Mouse (Mus musculus) neural tube, embryonic 12.5 days (tissue): ENCODE measurements at regions not wholly inside any gene's neighbourhood (a gene's known extent, or its start where the extent isn't known, plus 50 kb on each side); places are given as distances from the start of the nearest gene placed in this dataset.
A peak's percentile ranks its signal among the peaks of the same experiment; 100 is the strongest.

ENCODE experiments used
- ATAC-seq: fragments of 200-750 bp; cut with Nextera tagmentation; 2 replicates; pipeline ENCODE4 v1.8.0; 2017; ENCODE audit warnings: low read depth, mild to moderate bottlenecking, moderate TSS enrichment, moderate library complexity; ENCODE audit not compliant: low FRiP score
- H3K27ac ChIP-seq: fragments of 300-500 bp; sonication (generic); 2 replicates; pipeline ENCODE4 v1.5.1; 2016
- H3K27me3 ChIP-seq: fragments of 300-500 bp; sonication (generic); replicated peaks from 2 replicates; pipeline ENCODE4 v1.6.1; 2016; ENCODE audit warnings: mild to moderate bottlenecking
- H3K36me3 ChIP-seq: fragments of 300-500 bp; sonication (generic); 2 replicates; pipeline ENCODE4 v1.6.1; 2016; ENCODE audit warnings: mild to moderate bottlenecking
- H3K4me1 ChIP-seq: fragments of 300-500 bp; sonication (generic); 2 replicates; pipeline ENCODE4 v1.6.1; 2016
- H3K4me2 ChIP-seq: fragments of 300-500 bp; sonication (generic); replicated peaks from 2 replicates; pipeline ENCODE4 v1.6.1; 2016; ENCODE audit warnings: mild to moderate bottlenecking
- H3K4me3 ChIP-seq: fragments of 300-500 bp; sonication (generic); 2 replicates; pipeline ENCODE4 v1.5.1; 2016
- H3K9ac ChIP-seq: fragments of 300-500 bp; sonication (generic); 2 replicates; pipeline ENCODE4 v1.6.1; 2016; ENCODE audit warnings: mild to moderate bottlenecking
- H3K9me3 ChIP-seq: fragments of 300-500 bp; sonication (generic); 2 replicates; pipeline ENCODE4 v1.6.1; 2016; ENCODE audit warnings: mild to moderate bottlenecking
- WGBS: fragments of 180-500 bp; shearing (Covaris S2); methylation state at CpG from one replicate; pipeline ENCODE4 v1.1.7; 2016; 5-methylcytosine and 5-hydroxymethylcytosine counted together

- Histone ChIP-seq H3K4me3 (no peak overlapping the region), H3K27me3 (no peaks in the 10 kb centered on the region), H3K9me3 (no peaks in the 10 kb centered on the region), H3K4me1 (no peaks in the 10 kb centered on the region), H3K27ac (no peak overlapping the region), H3K4me2 (no peak overlapping the region), H3K36me3 (no peaks in the 10 kb centered on the region), H3K9ac (no peak overlapping the region)
- 85% methylated on average over 7 of the region's 7 CpGs for WGBS
- ATAC-seq = no peak
Observed at GRCm38 (mm10) chr6:67186537-67187274, 51.3 kb upstream of the Serbp1 start.

DNA sequence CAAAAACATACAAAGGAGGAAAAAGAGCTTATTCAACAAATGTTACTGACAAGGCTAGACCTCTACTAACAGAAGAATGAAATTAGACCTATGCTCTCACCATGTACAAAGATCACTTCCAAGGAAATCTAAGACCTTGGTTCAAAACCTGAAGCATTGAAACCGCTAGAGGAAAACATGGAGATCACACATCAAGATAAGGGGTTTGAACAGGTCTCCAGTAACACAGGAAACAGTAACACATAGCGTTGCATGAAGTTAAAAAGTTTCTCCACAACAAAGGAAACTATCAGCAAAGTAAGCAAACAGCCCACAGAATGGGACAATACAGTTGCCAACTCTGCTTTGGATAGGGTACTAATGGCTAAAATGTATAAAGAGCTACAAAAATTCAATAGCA is 53.3 kb upstream of the Serbp1 start:
- Histone ChIP-seq H3K27me3 (no peaks in the 10 kb centered on the region), H3K4me2 (no peak overlapping the region), H3K36me3 (no peaks in the 10 kb centered on the region), H3K27ac (no peak overlapping the region), H3K9me3 (no peaks in the 10 kb centered on the region), H3K4me1 (no peaks in the 10 kb centered on the region), H3K9ac (no peak overlapping the region), H3K4me3 (no peak overlapping the region)
- WGBS = 84% methylated on average over 2 of the region's 2 CpGs
- ATAC-seq = no peak

DNA sequence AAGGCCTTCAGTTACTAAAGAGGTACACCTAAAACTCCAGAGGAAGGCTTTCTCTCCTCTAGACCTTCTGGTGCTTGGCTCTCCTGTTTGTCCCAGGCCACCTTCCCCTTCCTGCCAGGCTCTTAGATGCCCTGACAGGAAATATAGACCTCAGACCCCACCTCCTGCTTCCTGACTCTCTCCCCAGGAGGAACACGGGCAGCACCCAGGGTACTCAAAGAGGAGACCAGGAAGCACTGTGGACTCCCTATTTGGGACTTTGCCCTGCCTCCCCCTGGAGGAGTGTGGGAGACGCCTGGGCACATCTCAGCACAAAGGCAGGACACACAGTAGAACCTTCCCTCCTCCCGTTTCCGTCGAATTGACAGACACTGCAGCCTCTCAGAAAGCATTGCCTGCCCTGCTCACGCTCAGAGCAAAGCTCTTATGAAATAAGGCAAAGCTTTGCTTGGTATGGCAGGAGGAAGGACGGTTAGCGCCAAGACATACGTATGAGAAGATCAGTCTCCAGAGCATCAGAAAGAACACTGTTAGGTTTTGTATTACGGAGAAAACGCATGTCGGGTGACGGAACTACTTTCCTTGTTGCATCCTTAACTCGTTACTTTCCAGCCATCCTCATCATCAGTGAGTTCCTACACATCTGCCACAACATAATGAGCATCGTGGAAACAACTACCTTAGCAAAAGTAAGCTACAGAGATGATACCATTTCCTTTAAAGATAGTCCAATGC is 54.3 kb upstream of the Serbp1 start:
- Histone ChIP-seq H3K4me1 (no peaks in the 10 kb centered on the region), H3K9me3 (no peaks in the 10 kb centered on the region), H3K4me3 (no peak overlapping the region), H3K27ac (no peak overlapping the region), H3K9ac (no peak overlapping the region), H3K36me3 (no peaks in the 10 kb centered on the region), H3K27me3 (no peaks in the 10 kb centered on the region; the same call in 1 of the 2 replicates), H3K4me2 (no peak overlapping the region)
- WGBS = 88% methylated on average over 15 of the region's 15 CpGs
- no peak for ATAC-seq

DNA sequence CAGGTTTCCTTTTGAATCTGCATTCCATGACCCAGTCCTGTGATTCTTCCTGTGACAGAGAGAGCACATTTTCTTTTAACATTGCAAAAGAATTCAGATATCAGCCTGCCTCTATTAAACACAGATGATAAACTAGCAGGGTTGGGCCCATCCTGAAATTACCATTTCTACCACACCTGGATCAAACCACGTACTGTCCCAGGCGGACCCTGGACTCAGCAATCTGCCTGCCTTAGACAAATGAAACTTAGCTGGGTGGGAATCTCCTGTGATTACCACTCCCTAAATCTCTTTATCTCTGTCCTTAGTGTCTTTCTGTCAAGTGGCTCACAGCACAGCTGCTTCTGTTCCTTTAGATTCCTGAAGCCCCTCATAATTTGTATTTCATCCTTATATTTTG is 55.5 kb upstream of the Serbp1 start:
- no peaks in the 10 kb centered on the region for H3K36me3 ChIP-seq
- no peaks in the 10 kb centered on the region for H3K9me3 ChIP-seq
- 92% methylated on average over 2 of the region's 2 CpGs for WGBS
- no peak for ATAC-seq
- no peak overlapping the region for H3K27ac ChIP-seq
- H3K4me3 ChIP-seq = no peak overlapping the region
- no peaks in the 10 kb centered on the region for H3K4me1 ChIP-seq
- H3K9ac ChIP-seq = no peak overlapping the region
- H3K27me3 ChIP-seq = no peaks in the 10 kb centered on the region; the same call in 1 of the 2 replicates
- H3K4me2 ChIP-seq = no peak overlapping the region

GRCm38 (mm10) chr6:67181459-67181858 is 56.5 kb upstream of the Serbp1 start:
- WGBS = 89% methylated on average over 4 of the region's 4 CpGs
- Histone ChIP-seq H3K27ac (no peak overlapping the region), H3K4me3 (no peak overlapping the region), H3K4me1 (no peaks in the 10 kb centered on the region), H3K27me3 (no peaks in the 10 kb centered on the region; the same call in 1 of the 2 replicates), H3K4me2 (no peak overlapping the region), H3K36me3 (no peaks in the 10 kb centered on the region), H3K9ac (no peak overlapping the region), H3K9me3 (no peaks in the 10 kb centered on the region)
- no peak for ATAC-seq

DNA sequence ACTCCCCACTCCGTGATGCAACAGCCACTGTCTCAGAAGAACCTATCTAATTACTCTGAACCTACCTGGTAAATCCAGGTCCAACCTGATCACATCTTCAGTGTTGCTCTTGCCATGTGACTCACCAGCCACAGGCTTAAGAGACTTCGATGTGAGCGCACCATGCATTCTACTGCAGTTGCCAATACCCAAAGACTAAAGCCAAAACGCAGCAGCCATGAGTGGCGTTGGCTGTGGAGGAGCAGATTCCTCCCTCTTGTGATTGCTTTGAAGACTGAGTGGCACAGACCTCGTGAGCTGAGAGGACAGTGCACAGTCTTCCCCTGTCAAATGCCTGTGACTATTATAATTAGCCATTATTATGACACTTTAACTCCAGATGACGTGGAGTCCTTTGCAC is 58.6 kb upstream of the Serbp1 start:
- H3K4me1 ChIP-seq = no peaks in the 10 kb centered on the region
- H3K36me3 ChIP-seq = no peaks in the 10 kb centered on the region
- H3K4me3 ChIP-seq = no peak overlapping the region
- no peak overlapping the region for H3K9ac ChIP-seq
- ATAC-seq = no peak
- WGBS = 85% methylated on average over 7 of the region's 7 CpGs
- H3K27ac ChIP-seq = no peak overlapping the region
- H3K9me3 ChIP-seq = no peaks in the 10 kb centered on the region
- no peak overlapping the region for H3K4me2 ChIP-seq
- no peaks in the 10 kb centered on the region; the same call in 1 of the 2 replicates for H3K27me3 ChIP-seq

DNA sequence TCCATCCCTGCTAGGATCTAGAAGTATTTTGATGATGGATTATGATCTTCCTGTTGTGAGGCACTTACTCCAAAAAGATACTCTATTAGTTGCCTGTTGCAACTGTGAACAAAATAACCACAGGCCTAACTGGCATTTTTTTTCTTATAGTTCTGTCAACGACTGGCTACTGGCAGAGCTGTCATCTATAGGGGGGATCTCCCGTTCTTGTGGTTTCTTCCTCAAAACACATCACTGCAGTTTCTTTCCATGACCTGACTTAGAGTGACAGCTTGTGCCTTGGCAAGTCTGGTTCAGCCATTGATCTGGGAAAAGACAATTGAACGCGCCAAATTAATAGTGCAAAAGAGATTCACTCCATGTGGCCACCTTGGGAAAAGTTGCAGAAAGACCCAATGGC is 59.4 kb upstream of the Serbp1 start:
- Histone ChIP-seq H3K4me2 (no peak overlapping the region), H3K9me3 (no peaks in the 10 kb centered on the region), H3K9ac (no peak overlapping the region), H3K4me3 (no peak overlapping the region), H3K27ac (no peak overlapping the region), H3K36me3 (no peaks in the 10 kb centered on the region), H3K27me3 (no peaks in the 10 kb centered on the region; the same call in 1 of the 2 replicates), H3K4me1 (no peaks in the 10 kb centered on the region)
- ATAC-seq = no peak
- 87% methylated on average over 4 of the region's 4 CpGs for WGBS

GRCm38 (mm10) chr6:67178101-67178500 is 59.9 kb upstream of the Serbp1 start:
- no peak overlapping the region for H3K9ac ChIP-seq
- H3K4me2 ChIP-seq = no peak overlapping the region
- H3K9me3 ChIP-seq = no peaks in the 10 kb centered on the region
- no peak overlapping the region for H3K27ac ChIP-seq
- 58% methylated on average over 1 of the region's 1 CpGs for WGBS
- no peaks in the 10 kb centered on the region; the same call in 1 of the 2 replicates for H3K27me3 ChIP-seq
- no peaks in the 10 kb centered on the region for H3K4me1 ChIP-seq
- H3K36me3 ChIP-seq = no peaks in the 10 kb centered on the region
- no peak for ATAC-seq
- H3K4me3 ChIP-seq = no peak overlapping the region

- 73% methylated on average over 5 of the region's 5 CpGs for WGBS
- H3K27ac ChIP-seq = no peak overlapping the region
Observed at GRCm38 (mm10) chr6:67170674-67170946, 67.4 kb upstream of the Serbp1 start.

GRCm38 (mm10) chr6:67169873-67170673 is 67.9 kb upstream of the Serbp1 start:
- H3K27me3 ChIP-seq = no peaks in the 10 kb centered on the region
- no peaks in the 10 kb centered on the region for H3K9me3 ChIP-seq
- peak; percentile 12; the same call in 1 of the 2 replicates for ATAC-seq
- no peak overlapping the region for H3K9ac ChIP-seq
- no peak overlapping the region for H3K27ac ChIP-seq
- H3K4me3 ChIP-seq = no peak overlapping the region
- no peaks in the 10 kb centered on the region for H3K4me1 ChIP-seq
- H3K36me3 ChIP-seq = no peaks in the 10 kb centered on the region
- 56% methylated on average over 13 of the region's 13 CpGs for WGBS
- H3K4me2 ChIP-seq = peak overlapping the region; percentile 4; the same call in 1 of the 2 replicates

More at GRCm38 (mm10) chr6:67170674-67170946, 67.4 kb upstream of the Serbp1 start:
- Histone ChIP-seq H3K36me3 (no peaks in the 10 kb centered on the region), H3K4me3 (no peak overlapping the region), H3K27me3 (no peaks in the 10 kb centered on the region), H3K9ac (no peak overlapping the region), H3K4me1 (no peaks in the 10 kb centered on the region), H3K4me2 (peak overlapping the region; percentile 4; the same call in 1 of the 2 replicates), H3K9me3 (no peaks in the 10 kb centered on the region)
- ATAC-seq = no peak

DNA sequence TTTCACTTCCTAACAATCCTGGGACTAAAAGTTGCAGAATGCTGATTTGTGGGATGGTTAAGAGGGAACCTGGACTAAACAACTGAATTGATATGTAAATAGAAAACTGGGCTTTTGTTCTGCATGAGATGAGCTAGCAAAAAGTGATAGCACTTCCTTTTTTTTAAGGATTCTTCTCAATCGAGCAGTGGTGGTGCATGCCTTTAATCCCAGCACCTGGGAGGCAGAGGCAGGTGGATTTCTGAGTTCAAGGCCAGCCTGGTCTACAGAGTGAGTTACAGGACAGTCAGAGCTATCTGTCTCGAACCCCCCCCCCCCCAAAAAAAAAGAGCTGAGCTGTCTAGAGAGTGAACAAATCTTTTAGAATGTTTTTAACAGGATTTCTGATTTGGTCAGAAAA is 69.2 kb upstream of the Serbp1 start:
- no peak overlapping the region for H3K9ac ChIP-seq
- ATAC-seq = peak; percentile 63

More for the DNA sequence above, 69.2 kb upstream of the Serbp1 start:
- WGBS = 20% methylated on average over 2 of the region's 2 CpGs
- peak overlapping the region; percentile 59 for H3K4me2 ChIP-seq
- H3K4me1 ChIP-seq = no peaks in the 10 kb centered on the region
- H3K27ac ChIP-seq = peak overlapping the region; percentile 5; the same call in 1 of the 2 replicates
- no peaks in the 10 kb centered on the region for H3K36me3 ChIP-seq
- H3K27me3 ChIP-seq = no peaks in the 10 kb centered on the region
- no peaks in the 10 kb centered on the region for H3K9me3 ChIP-seq
- H3K4me3 ChIP-seq = peak overlapping the region; percentile 34
